Mouse (Mus musculus) testis, adult 2 months (tissue): ENCODE measurements around the gene Dnajb13.

ENCODE experiments used
- CTCF ChIP-seq: fragments of 200-500 bp; IDR thresholded peaks from 2 replicates; pipeline ENCODE4 v1.5.1; 2012; ENCODE audit warnings: low read depth, mild to moderate bottlenecking, inconsistent platforms, low read length, moderate library complexity; ENCODE audit not compliant: control insufficient read depth, insufficient read depth, insufficient replicate concordance
- POLR2A ChIP-seq: fragments of 200-500 bp; IDR thresholded peaks from 2 replicates; pipeline ENCODE4 v1.6.1; 2012; ENCODE audit warnings: low read depth, mild to moderate bottlenecking, inconsistent platforms, low read length, moderate library complexity; ENCODE audit not compliant: control insufficient read depth

DNA sequence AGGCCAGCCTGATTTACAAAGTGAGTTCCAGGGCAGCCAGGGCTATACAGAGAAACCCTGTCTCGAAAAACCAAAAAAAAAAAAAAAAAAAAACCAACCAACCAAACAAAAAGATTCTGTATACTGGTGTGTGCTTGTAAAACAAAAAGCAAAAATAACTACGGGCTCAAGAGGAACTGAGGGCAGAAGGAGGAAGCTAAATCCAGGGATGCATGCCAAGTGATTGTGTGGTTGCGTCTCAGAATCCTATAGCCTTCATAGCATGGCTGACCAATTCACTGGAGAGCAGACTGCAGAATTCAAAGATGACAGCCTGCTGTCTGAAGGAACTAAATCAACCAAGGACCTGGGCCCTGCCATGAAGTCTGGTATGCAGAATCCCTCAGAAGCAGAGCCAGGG is 19.5 kb upstream of the Dnajb13 start:
- no peak for TF ChIP-seq POLR2A
- TF ChIP-seq CTCF, result no peak
